Mouse (Mus musculus) hindbrain, embryonic 14.5 days (tissue): ENCODE results near the gene Wnk1. TPM values are rescaled to one million over a fixed set of nuclear protein-coding genes. Genes with fewer than 3 reads are reported as not detected.
"Not testable (repeated sequence)": the region's sequence is repeated elsewhere in the genome, so short reads cannot be mapped to it uniquely, and the experiment has no call there.

ENCODE experiments used
- ATAC-seq: fragments of 200-750 bp; cut with Nextera tagmentation; 2 replicates; pipeline ENCODE4 v1.8.0; 2017; ENCODE audit warnings: moderate number of reproducible peaks, mild to moderate bottlenecking, moderate TSS enrichment, moderate library complexity; ENCODE audit not compliant: low FRiP score
- DNase-seq: peaks from one replicate; pipeline ENCODE4 v3.0.0-alpha.2; 2015; ENCODE audit warnings: low spot score
- H3K27ac ChIP-seq: fragments of 300-500 bp; sonication (generic); 2 replicates; pipeline ENCODE4 v1.5.1; 2014; ENCODE audit warnings: mild to moderate bottlenecking, moderate library complexity
- H3K27me3 ChIP-seq: fragments of 300-500 bp; sonication (generic); 2 replicates; pipeline ENCODE4 v1.6.1; 2014; ENCODE audit warnings: mild to moderate bottlenecking, low read length, mixed read lengths; ENCODE audit not compliant: control insufficient read depth, insufficient read depth
- H3K36me3 ChIP-seq: fragments of 300-500 bp; sonication (generic); replicated peaks from 2 replicates; pipeline ENCODE4 v1.6.1; 2014; ENCODE audit not compliant: control insufficient read depth, insufficient read depth
- H3K4me1 ChIP-seq: fragments of 300-500 bp; sonication (generic); replicated peaks from 2 replicates; pipeline ENCODE4 v1.6.1; 2014; ENCODE audit warnings: antibody characterized with exemption, low read length, mixed read lengths; ENCODE audit not compliant: control insufficient read depth, insufficient read depth
- H3K4me2 ChIP-seq: fragments of 300-500 bp; sonication (generic); replicated peaks from 2 replicates; pipeline ENCODE4 v1.6.1; 2014; ENCODE audit warnings: mild to moderate bottlenecking, moderate library complexity
- H3K4me3 ChIP-seq: fragments of 300-500 bp; sonication (generic); replicated peaks from 2 replicates; pipeline ENCODE4 v1.5.1; 2014; ENCODE audit warnings: mild to moderate bottlenecking, low read length
- H3K9ac ChIP-seq: fragments of 300-500 bp; sonication (generic); 2 replicates; pipeline ENCODE4 v1.6.1; 2014
- H3K9me3 ChIP-seq: fragments of 300-500 bp; sonication (generic); 2 replicates; pipeline ENCODE4 v1.6.1; 2016; ENCODE audit warnings: low read length; ENCODE audit not compliant: control insufficient read depth
- WGBS: fragments of 180-500 bp; shearing (Covaris S2); extraction: QIAGEN DNeasy Blood & Tissue Kit; methylation state at CpG from one replicate; pipeline ENCODE4 v1.1.7; 2014; 5-methylcytosine and 5-hydroxymethylcytosine counted together
- polyA plus RNA-seq: library from polyadenylated mRNA; unstranded; fragments of >200 nt; fragmentation: Nextera tagmentation; extraction: Ambion mirVana; gene quantifications from 2 replicates; pipeline ENCODE4 v1.2.1, GENCODE M21; 2014

Gene Wnk1
- 48.4 and 59.1 TPM in 2 replicates for polyA plus RNA-seq

- 0 out of 2 replicates have a peak, but pooled peaks cover 4% of the 10 kb centered on the region for H3K36me3 ChIP-seq
- DNase-seq = peak; percentile 99
- WGBS = 1% methylated on average over 46 of the region's 59 CpGs
- peak; percentile 96 for ATAC-seq
- peak within 1 kb of the TSS; percentile 78 for H3K4me2 ChIP-seq
- no peaks in the 10 kb centered on the region for H3K9me3 ChIP-seq
- peak within 1 kb of the TSS; percentile 68 for H3K9ac ChIP-seq
- peak within 1 kb of the TSS; percentile 97 for H3K27ac ChIP-seq
- peaks cover 18% of the 10 kb centered on the region for H3K4me1 ChIP-seq
- no peaks in the 10 kb centered on the region for H3K27me3 ChIP-seq
- peak within 1 kb of the TSS; percentile 93 for H3K4me3 ChIP-seq
Observed at GRCm38 (mm10) chr6:120038366-120039255, at the start of gene Wnk1. Gene Wnk1 (minus strand): TSS chr6:120038672.

- H3K27me3 ChIP-seq, H3K36me3 ChIP-seq, H3K27ac ChIP-seq, H3K4me1 ChIP-seq, DNase-seq, H3K9ac ChIP-seq, H3K4me2 ChIP-seq, ATAC-seq, H3K9me3 ChIP-seq, H3K4me3 ChIP-seq: not testable (repeated sequence)
- 89% methylated on average over 6 of the region's 8 CpGs for WGBS
Observed at GRCm38 (mm10) chr6:120087041-120087440, 48.6 kb upstream of the Wnk1 start.

DNA sequence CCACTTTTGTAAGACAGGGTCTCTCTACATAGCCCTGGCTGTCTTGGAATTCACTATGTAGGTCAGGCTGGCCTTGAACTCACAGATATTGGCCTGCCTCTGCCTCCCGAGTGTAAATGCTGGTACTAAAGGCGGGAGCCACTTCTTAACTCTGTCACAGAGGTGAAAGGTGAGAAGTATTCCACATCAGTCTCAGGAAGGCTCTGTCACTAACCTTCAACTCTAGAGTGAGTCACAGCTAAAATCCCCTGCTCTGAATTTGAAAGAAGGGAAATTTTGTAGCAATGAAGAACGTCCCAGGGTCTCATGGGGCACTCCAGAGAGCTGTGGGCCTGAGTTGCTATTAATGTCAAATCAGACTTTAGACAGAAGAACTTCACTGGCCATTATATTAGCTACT is 47.4 kb upstream of the Wnk1 start:
- DNase-seq = no peak
- H3K4me2 ChIP-seq = no peak overlapping the region
- 80% methylated on average over 3 of the region's 3 CpGs for WGBS
- no peaks in the 10 kb centered on the region for H3K4me1 ChIP-seq
- no peak for ATAC-seq
- no peaks in the 10 kb centered on the region for H3K36me3 ChIP-seq
- no peak overlapping the region for H3K4me3 ChIP-seq
- H3K9ac ChIP-seq = no peak overlapping the region
- H3K27ac ChIP-seq = no peak overlapping the region
- no peaks in the 10 kb centered on the region for H3K27me3 ChIP-seq
- no peaks in the 10 kb centered on the region for H3K9me3 ChIP-seq

DNA sequence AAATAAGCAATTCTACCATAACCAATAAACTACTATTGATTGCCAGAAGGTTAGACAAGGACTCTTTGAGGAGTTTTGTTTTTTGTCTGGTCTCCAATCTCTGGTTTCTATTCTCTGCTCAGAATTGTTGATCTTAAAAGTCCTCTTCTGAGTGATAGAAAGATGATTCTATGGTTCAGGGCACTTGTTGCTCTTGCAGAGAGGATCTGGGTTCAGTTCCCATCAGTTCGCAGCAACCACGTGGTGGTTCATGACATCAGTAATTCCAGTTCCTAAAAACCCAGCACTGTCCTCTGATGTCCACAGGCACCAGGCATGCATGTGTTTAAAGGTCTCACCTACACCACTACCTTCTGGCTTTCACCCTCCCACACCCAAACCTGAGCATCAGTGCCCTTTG is 46.5 kb upstream of the Wnk1 start:
- 85% methylated on average over 2 of the region's 2 CpGs for WGBS
- Histone ChIP-seq H3K4me2 (no peak overlapping the region), H3K36me3 (no peaks in the 10 kb centered on the region), H3K27me3 (no peaks in the 10 kb centered on the region), H3K27ac (no peak overlapping the region), H3K4me3 (no peak overlapping the region), H3K4me1 (no peaks in the 10 kb centered on the region), H3K9ac (no peak overlapping the region), H3K9me3 (no peaks in the 10 kb centered on the region)
- DNase-seq (no peak), ATAC-seq (no peak)

- WGBS = 80% methylated on average over 6 of the region's 6 CpGs
Observed at GRCm38 (mm10) chr6:120083442-120083841, 45.0 kb upstream of the Wnk1 start.

GRCm38 (mm10) chr6:120082951-120083411 is 44.5 kb upstream of the Wnk1 start:
- no peaks in the 10 kb centered on the region for H3K4me1 ChIP-seq
- no peak overlapping the region for H3K9ac ChIP-seq
- no peak overlapping the region for H3K4me2 ChIP-seq
- ATAC-seq (no peak), DNase-seq (no peak)
- 89% methylated on average over 8 of the region's 8 CpGs for WGBS
- H3K4me3 ChIP-seq = no peak overlapping the region
- H3K9me3 ChIP-seq = no peaks in the 10 kb centered on the region
- no peak overlapping the region for H3K27ac ChIP-seq
- no peaks in the 10 kb centered on the region for H3K36me3 ChIP-seq
- no peaks in the 10 kb centered on the region for H3K27me3 ChIP-seq

More at GRCm38 (mm10) chr6:120083442-120083841, 45.0 kb upstream of the Wnk1 start:
- no peak overlapping the region for H3K27ac ChIP-seq
- no peaks in the 10 kb centered on the region for H3K27me3 ChIP-seq
- H3K9ac ChIP-seq = no peak overlapping the region
- no peaks in the 10 kb centered on the region for H3K36me3 ChIP-seq
- no peaks in the 10 kb centered on the region for H3K9me3 ChIP-seq
- no peak for DNase-seq
- H3K4me1 ChIP-seq = no peaks in the 10 kb centered on the region
- no peak overlapping the region for H3K4me3 ChIP-seq
- ATAC-seq = no peak
- H3K4me2 ChIP-seq = no peak overlapping the region

- H3K4me3 ChIP-seq = no peak overlapping the region
- no peak overlapping the region for H3K27ac ChIP-seq
- DNase-seq (no peak), ATAC-seq (no peak)
- H3K9ac ChIP-seq = no peak overlapping the region
- H3K4me1 ChIP-seq = no peaks in the 10 kb centered on the region
- H3K4me2 ChIP-seq = no peak overlapping the region
- H3K9me3 ChIP-seq = no peaks in the 10 kb centered on the region
- no peaks in the 10 kb centered on the region for H3K27me3 ChIP-seq
- 89% methylated on average over 6 of the region's 6 CpGs for WGBS
- no peaks in the 10 kb centered on the region for H3K36me3 ChIP-seq
Observed at GRCm38 (mm10) chr6:120082251-120082950, 43.9 kb upstream of the Wnk1 start.

DNA sequence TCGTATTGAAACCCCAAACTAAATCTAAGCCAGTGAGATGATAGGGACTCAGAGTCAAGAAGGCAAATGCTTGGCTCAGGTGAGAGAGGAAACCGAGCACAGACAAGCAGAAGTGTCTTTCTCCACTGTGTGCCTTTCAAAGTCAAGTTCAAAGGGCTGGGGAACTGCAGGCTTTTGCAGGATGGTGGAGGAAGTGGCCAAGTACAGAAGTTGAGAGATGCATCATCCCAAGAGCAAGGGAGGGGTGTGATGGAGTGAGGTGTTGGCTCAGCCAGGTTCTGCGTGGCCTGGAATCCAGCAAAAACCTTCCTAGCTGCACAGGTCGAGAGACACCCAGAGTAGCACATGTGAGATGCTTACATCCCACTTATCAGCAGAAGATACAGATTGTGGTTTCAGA is 43.0 kb upstream of the Wnk1 start:
- no peak overlapping the region for H3K4me3 ChIP-seq
- no peak for ATAC-seq
- no peak overlapping the region for H3K27ac ChIP-seq
- no peaks in the 10 kb centered on the region for H3K27me3 ChIP-seq
- H3K36me3 ChIP-seq = no peaks in the 10 kb centered on the region
- no peaks in the 10 kb centered on the region for H3K9me3 ChIP-seq
- H3K4me2 ChIP-seq = no peak overlapping the region
- 85% methylated on average over 4 of the region's 4 CpGs for WGBS
- no peaks in the 10 kb centered on the region for H3K4me1 ChIP-seq
- no peak for DNase-seq
- H3K9ac ChIP-seq = no peak overlapping the region

DNA sequence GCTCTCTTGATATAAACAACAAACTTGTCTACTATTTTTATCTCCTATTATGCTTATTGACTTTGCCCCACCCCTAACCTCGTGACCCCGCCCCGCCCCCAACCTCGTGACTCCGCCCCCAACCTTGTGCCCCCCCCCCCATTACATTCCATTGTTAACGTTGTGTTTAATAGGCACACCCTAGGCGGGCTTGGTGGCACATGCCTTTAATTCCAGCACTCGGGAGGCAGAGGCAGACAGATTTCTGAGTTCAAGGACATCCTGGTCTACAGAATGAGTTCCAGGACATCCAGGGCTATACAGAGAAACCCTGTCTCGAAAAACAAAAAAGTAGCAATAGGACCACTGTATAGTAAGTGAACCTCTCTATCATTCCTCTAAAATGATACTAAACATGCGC is 41.1 kb upstream of the Wnk1 start:
- DNase-seq (no peak), ATAC-seq (no peak)
- Histone ChIP-seq H3K4me3 (no peak overlapping the region), H3K36me3 (no peaks in the 10 kb centered on the region), H3K9me3 (no peaks in the 10 kb centered on the region), H3K4me2 (no peak overlapping the region), H3K27ac (no peak overlapping the region), H3K9ac (no peak overlapping the region), H3K4me1 (no peaks in the 10 kb centered on the region), H3K27me3 (no peaks in the 10 kb centered on the region)
- WGBS = 86% methylated on average over 10 of the region's 10 CpGs
